Mouse (Mus musculus): ENCODE measurements around the gene Asb13. TPM values are rescaled to one million over a fixed set of nuclear protein-coding genes. Genes with fewer than 3 reads are reported as not detected.

Asb13 gene
- total RNA-seq (2014; rRNA removed) (10.9 and 16.8 TPM in 2 replicates), polyA plus RNA-seq (2015; fragmentation: Nextera tagmentation; extraction: Ambion mirVana) (15.1 and 17.3 TPM in 2 replicates)

- peak; percentile 26; the same call in 1 of the 2 replicates for TF ChIP-seq CTCF (IDR thresholded peaks at IDR 0.05)
Observed at GRCm38 (mm10) chr13:3633895-3634811, at the start of gene Asb13. Gene Asb13, plus strand, starts transcription at chr13:3634032.

GRCm38 (mm10) chr13:3590789-3591188 lies 43.0 kb upstream of the Asb13 start:
- H3K9me3 ChIP-seq (ENCODE audit: low read length) = no peaks in the 10 kb centered on the region
- TF ChIP-seq CTCF (IDR thresholded peaks at IDR 0.05) = peak; percentile 57
- peaks cover 47% of the 10 kb centered on the region for H3K36me3 ChIP-seq (ENCODE audit: insufficient read depth, low read length)
- WGBS = 81% methylated on average over 3 of the region's 3 CpGs
- ATAC-seq (ENCODE audit: low FRiP score) (no peak), DNase-seq (ENCODE audit: low spot score) (peak; percentile 15)
- H3K9ac ChIP-seq (replicated peaks; ENCODE audit: low read length, poor library complexity, severe bottlenecking) = no peak overlapping the region
- H3K4me2 ChIP-seq (ENCODE audit: low read depth, low read length, poor library complexity, severe bottlenecking) = no peak overlapping the region
- H3K27me3 ChIP-seq (ENCODE audit: insufficient read depth, low read length) = no peaks in the 10 kb centered on the region
- H3K4me3 ChIP-seq (ENCODE audit: low read depth, low read length) = no peak overlapping the region
- H3K4me1 ChIP-seq (ENCODE audit: insufficient read depth, low read length) = no peaks in the 10 kb centered on the region
- no peak overlapping the region for H3K27ac ChIP-seq (ENCODE audit: low read depth, low read length)

More at GRCm38 (mm10) chr13:3633895-3634811, at the start of gene Asb13:
- Histone ChIP-seq H3K36me3 (ENCODE audit: insufficient read depth, low read length) (no peaks in the 10 kb centered on the region), H3K4me2 (ENCODE audit: low read depth, low read length, poor library complexity, severe bottlenecking) (peak within 1 kb of the TSS; percentile 75), H3K9ac (replicated peaks; ENCODE audit: low read length, poor library complexity, severe bottlenecking) (peak within 1 kb of the TSS; percentile 86), H3K27me3 (ENCODE audit: insufficient read depth, low read length) (no peaks in the 10 kb centered on the region), H3K27ac (ENCODE audit: low read depth, low read length) (peak within 1 kb of the TSS; percentile 66), H3K4me3 (ENCODE audit: low read depth, low read length) (peak within 1 kb of the TSS; percentile 77), H3K4me1 (ENCODE audit: insufficient read depth, low read length) (no peaks in the 10 kb centered on the region), H3K9me3 (ENCODE audit: low read length) (no peaks in the 10 kb centered on the region)
- peak; percentile 90 for ATAC-seq (ENCODE audit: low FRiP score)
- DNase-seq (ENCODE audit: low spot score) = peak; percentile 78
- WGBS = under 1% methylated on average over 47 of the region's 47 CpGs

GRCm38 (mm10) chr13:3594311-3594710 lies 39.5 kb upstream of the Asb13 start:
- no peak for TF ChIP-seq CTCF (IDR thresholded peaks at IDR 0.05)
- no peak overlapping the region for H3K27ac ChIP-seq (ENCODE audit: low read depth, low read length)
- 94% methylated on average over 1 of the region's 1 CpGs for WGBS
- H3K4me3 ChIP-seq (ENCODE audit: low read depth, low read length) = no peak overlapping the region
- H3K4me1 ChIP-seq (ENCODE audit: insufficient read depth, low read length) = no peaks in the 10 kb centered on the region
- DNase-seq (ENCODE audit: low spot score) = no peak
- H3K9me3 ChIP-seq (ENCODE audit: low read length) = no peaks in the 10 kb centered on the region
- H3K36me3 ChIP-seq (ENCODE audit: insufficient read depth, low read length) = peaks cover 33% of the 10 kb centered on the region
- H3K4me2 ChIP-seq (ENCODE audit: low read depth, low read length, poor library complexity, severe bottlenecking) = no peak overlapping the region
- no peaks in the 10 kb centered on the region for H3K27me3 ChIP-seq (ENCODE audit: insufficient read depth, low read length)
- no peak for ATAC-seq (ENCODE audit: low FRiP score)
- H3K9ac ChIP-seq (replicated peaks; ENCODE audit: low read length, poor library complexity, severe bottlenecking) = no peak overlapping the region

GRCm38 (mm10) chr13:3596232-3596631 lies 37.6 kb upstream of the Asb13 start:
- no peak for DNase-seq (ENCODE audit: low spot score)
- Histone ChIP-seq H3K36me3 (ENCODE audit: insufficient read depth, low read length) (peaks cover 23% of the 10 kb centered on the region; the same call in 1 of the 2 replicates), H3K9me3 (ENCODE audit: low read length) (no peaks in the 10 kb centered on the region), H3K9ac (replicated peaks; ENCODE audit: low read length, poor library complexity, severe bottlenecking) (no peak overlapping the region), H3K4me2 (ENCODE audit: low read depth, low read length, poor library complexity, severe bottlenecking) (no peak overlapping the region), H3K27ac (ENCODE audit: low read depth, low read length) (no peak overlapping the region), H3K4me1 (ENCODE audit: insufficient read depth, low read length) (no peaks in the 10 kb centered on the region), H3K4me3 (ENCODE audit: low read depth, low read length) (no peak overlapping the region), H3K27me3 (ENCODE audit: insufficient read depth, low read length) (no peaks in the 10 kb centered on the region)
- no peak for ATAC-seq (ENCODE audit: low FRiP score)
- WGBS = 98% methylated on average over 6 of the region's 6 CpGs
- TF ChIP-seq CTCF (IDR thresholded peaks at IDR 0.05) = no peak

- no peak for ATAC-seq (ENCODE audit: low FRiP score)
- no peak overlapping the region; the same call in 1 of the 2 replicates for H3K27ac ChIP-seq (ENCODE audit: low read depth, low read length)
- DNase-seq (ENCODE audit: low spot score) = no peak
- H3K9ac ChIP-seq (replicated peaks; ENCODE audit: low read length, poor library complexity, severe bottlenecking) = peak overlapping the region; percentile 79
- peak overlapping the region; percentile 88 for H3K4me2 ChIP-seq (ENCODE audit: low read depth, low read length, poor library complexity, severe bottlenecking)
- no peaks in the 10 kb centered on the region for H3K36me3 ChIP-seq (ENCODE audit: insufficient read depth, low read length)
- TF ChIP-seq CTCF (IDR thresholded peaks at IDR 0.05) = no peak
- 26% methylated on average over 8 of the region's 8 CpGs for WGBS
- H3K27me3 ChIP-seq (ENCODE audit: insufficient read depth, low read length) = no peaks in the 10 kb centered on the region; the same call in 1 of the 2 replicates
- no peaks in the 10 kb centered on the region for H3K9me3 ChIP-seq (ENCODE audit: low read length)
- peak overlapping the region; percentile 97 for H3K4me3 ChIP-seq (ENCODE audit: low read depth, low read length)
- no peaks in the 10 kb centered on the region for H3K4me1 ChIP-seq (ENCODE audit: insufficient read depth, low read length)
Observed at GRCm38 (mm10) chr13:3609780-3610117, 24.1 kb upstream of the Asb13 start.
